Mouse (Mus musculus) spleen, adult 2 months (tissue): ENCODE data around the gene Bag1.

ENCODE experiments used
- CTCF ChIP-seq: fragments of 200-500 bp; IDR thresholded peaks from 2 replicates; pipeline ENCODE4 v1.5.1; 2011; ENCODE audit warnings: mild to moderate bottlenecking, inconsistent platforms; ENCODE audit not compliant: insufficient read depth, insufficient read length, insufficient replicate concordance; ENCODE audit errors: extremely low read depth
- POLR2A ChIP-seq: fragments of 200-500 bp; IDR thresholded peaks from 2 replicates; pipeline ENCODE4 v1.6.1; 2011; ENCODE audit warnings: low read depth, low read length, inconsistent platforms

GRCm38 (mm10) chr4:40996302-40996701, 48.2 kb upstream of the Bag1 start:
- TF ChIP-seq CTCF (no peak), POLR2A (no peak)
